Mouse (Mus musculus): ENCODE measurements at regions not wholly inside any gene's neighbourhood (a gene's known extent, or its start where the extent isn't known, plus 50 kb on each side); places are given as distances from the start of the nearest gene placed in this dataset.
A peak's percentile ranks its signal among the peaks of the same experiment; 100 is the strongest.

GRCm38 (mm10) chr3:115655020-115655419, 59.9 kb downstream of the S1pr1 start:
- no peak for ATAC-seq

- ATAC-seq = no peak
Measured at GRCm38 (mm10) chr3:115652236-115652635, 62.6 kb downstream of the S1pr1 start.

DNA sequence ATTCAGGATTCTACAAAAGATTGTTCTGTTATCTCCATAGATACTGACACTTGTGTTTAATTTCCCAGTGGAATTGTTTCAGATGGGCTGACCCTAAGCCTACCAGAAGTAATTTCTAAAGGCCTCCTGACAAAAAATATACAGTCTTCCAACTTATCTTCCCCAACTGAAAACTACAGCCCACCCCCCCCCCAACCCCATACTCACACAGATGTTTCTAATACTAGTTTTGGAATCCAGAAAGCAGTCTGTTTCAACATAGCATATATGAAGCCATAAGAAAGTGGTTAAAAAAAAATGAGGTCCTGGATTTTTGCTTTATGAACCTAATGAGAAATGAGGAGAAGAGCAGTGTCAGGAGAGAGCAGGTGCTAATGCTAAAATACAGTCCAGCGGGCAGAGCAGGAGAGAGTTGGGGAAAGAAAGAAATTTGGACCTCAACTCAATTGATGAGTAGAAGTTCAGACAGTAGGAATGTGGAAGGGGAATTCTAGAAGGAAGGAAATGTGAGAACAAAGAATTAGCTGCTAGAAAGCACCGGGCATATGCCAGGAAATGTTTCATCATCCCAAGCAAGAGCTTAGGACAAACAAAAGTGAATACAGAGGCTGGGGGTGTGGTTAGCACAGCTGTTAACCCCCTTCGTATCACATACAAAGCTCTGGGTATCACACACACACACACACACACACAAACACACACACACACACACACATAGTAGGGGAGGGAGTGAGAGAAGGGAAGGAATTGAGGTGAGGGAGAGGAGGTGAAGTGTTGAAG, 65.3 kb downstream of the S1pr1 start:
- ATAC-seq = no peak

- no peak for ATAC-seq
Measured at GRCm38 (mm10) chr3:115646993-115647392, 67.9 kb downstream of the S1pr1 start.

- no peak for ATAC-seq
Measured at GRCm38 (mm10) chr3:115644307-115644706, 70.6 kb downstream of the S1pr1 start.

DNA sequence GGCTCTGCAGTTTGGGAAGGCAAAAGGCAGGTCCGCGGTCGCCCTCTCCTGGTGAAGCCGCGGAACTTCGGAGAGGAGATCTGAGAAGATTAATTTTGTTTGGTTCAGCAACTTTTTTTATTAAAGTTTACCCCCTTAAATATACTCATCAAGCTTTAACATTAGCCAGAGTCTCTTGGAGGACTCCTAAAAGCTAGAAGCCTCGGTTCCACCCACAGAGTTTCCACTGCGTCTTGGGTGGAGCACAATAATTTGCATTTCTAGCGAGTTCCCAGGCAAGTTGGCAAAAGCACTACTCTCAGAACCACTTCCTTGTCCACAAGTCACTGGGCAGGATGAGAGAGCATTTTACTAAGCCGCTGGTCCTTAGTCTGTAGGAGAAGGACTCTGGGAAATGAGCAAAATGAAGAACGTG, 72.0 kb downstream of the S1pr1 start:
- ATAC-seq = peak; percentile 80

- ATAC-seq = peak; percentile 71
Measured at GRCm38 (mm10) chr3:115642001-115642845, 72.6 kb downstream of the S1pr1 start.

DNA sequence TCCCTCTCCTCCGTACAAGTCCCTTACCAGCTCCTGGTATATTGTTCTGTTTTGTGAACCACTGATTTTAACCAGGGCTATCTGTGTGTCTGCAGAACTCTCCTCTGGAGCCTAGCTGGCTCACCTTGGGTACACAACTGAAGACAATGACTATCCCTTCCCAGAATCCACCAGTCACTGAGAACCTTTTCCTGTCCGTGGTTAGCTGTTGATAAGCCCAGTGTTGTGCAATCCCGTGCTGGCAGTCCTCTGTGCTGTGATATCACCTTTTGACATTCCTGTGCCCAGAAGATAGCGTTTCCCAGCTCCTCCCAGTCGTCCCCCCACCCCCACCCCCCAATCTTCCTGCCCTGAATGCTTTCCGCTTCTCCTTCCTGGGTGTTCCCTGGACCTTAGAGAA, 73.5 kb downstream of the S1pr1 start:
- ATAC-seq = no peak

- no peak for ATAC-seq
Measured at GRCm38 (mm10) chr3:115635487-115635886, 79.4 kb downstream of the S1pr1 start.

DNA sequence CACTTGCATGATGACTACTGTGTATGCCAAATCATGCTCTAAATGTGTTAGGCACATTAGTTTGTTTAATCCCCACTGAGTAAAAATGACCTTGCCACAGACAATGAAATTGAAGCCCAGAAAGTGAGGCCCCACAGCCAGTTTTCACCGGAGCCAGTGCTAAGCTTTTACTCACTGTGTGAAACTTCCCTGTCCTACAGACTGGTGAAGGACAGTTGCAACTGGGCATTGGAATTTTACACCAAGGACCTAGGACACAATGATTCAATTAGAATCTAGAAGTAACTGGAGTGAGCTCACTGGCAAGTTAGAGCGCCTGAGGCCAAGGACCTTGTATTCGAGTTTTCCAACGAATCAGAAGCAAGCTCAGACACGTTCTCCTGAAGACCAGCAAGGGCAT, 79.8 kb downstream of the S1pr1 start:
- ATAC-seq = no peak

DNA sequence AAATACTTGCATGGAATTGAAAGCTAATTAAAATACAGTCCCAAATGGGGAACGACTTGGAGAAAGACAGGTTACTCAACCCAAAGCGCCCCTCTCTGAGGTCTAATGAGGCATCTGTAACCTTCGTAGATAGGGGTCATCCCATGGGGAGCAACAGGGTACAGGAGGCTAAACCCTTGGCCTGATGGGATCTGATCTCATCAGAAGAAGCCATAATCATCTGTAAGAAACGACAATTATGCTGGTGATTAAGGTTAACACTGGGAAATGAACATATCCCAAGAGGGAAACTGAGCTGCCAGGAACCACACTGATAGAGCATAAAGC, 82.5 kb downstream of the S1pr1 start:
- ATAC-seq = no peak

DNA sequence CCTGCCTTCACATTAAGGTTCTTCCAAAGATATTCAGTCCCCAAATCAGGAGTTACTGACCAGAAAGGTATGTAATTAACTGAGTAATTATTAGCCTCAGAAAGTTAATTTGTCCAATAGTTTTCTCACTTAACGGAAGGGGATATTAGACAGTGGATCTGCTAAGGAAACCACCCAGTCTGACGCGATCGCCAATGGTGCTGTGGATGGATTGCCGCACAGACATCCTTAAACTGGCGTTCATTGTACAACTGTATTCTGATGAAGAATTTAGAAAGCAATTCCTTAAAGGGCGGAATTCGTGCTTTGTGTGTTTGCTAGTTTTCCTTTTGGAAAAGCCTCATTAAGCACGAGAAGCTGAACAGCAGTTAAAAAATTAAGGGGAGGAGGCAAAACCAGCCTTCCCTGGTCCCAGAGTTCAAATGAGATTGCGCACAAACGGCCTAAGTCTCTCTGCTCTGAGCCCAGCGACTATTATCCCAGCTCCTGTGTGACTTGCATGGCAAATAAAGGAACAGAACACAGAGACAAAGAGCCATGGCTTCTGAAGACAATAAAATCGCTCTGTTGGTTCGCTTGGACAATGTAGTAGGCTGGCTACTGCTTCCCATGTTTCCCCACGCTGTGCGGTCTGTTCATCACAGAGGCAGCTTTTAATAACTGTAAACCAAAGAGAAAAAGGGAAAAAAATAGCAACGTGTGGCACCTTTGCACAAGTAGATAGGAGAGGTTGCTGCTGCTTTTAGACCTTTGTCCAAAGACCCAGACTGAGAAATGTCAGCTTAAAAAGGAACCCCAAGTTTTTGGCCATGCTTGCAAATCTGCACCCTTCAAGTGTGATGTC, 83.1 kb downstream of the S1pr1 start:
- no peak for ATAC-seq

DNA sequence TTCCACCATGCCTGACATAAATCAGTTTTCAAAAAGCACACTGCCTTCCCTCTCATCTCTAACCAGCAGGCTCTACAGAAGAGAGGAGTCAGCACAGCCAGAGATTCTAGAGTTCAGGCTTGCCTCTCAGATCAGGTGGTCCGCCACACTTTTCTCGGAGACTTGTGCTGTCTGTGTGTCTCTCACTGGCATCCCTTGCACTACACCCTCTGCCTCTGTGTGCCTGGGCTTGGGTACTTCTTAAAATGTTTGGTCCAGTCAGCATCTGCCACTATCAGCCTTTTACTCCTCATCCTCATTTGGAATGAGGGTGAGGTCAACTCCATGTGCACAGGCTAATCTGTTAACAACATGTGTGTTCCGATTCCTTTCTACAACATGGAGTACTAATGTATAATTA, 92.0 kb downstream of the S1pr1 start:
- no peak for ATAC-seq

GRCm38 (mm10) chr3:115622300-115622699, 92.6 kb downstream of the S1pr1 start:
- ATAC-seq = no peak

DNA sequence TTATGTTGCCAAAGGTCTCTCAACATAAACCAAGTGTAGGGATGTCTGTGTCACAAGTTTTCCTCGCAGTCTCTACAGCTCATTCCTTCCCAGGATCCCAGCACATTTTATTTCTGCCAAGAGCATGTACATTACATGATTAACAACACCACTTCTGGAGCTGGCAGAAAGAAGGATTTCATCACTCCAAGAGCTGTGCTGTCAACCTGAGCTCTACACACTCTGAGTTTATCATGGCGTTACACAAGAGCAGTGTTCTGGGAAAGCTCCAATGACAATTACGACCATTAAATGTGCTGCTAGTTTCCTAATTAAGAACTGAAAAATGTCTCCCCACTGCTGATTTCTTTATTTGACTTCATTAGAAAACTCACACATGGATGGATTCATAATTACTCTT, 94.9 kb downstream of the S1pr1 start:
- no peak for ATAC-seq

DNA sequence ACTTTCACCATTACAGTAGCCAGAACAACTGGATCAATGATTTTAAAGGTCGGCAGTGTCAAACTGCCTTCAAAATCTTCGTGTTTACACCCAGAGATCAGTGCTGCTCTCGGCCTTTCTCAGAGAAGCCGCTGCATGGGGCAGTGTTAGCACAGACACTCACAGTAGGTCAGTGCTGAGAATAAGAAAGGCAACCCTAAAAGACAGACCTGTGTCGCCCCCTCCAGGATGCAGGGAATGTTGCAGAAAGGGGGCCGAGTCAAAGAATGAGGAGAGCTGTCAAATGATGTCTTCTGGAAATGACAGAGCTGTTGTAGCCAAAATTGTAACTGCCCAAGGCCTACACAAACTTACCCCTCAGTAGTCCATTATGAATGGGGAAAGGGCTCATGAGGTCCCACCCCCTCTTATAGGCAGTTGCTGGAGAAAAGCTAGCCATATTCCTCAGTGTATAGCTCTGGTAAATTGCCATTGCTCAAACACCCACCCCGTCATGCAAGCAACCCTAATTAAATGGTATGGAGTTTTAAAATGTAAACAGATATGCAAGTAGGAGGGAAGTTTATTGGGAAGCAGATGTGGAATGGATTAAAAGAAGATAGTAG, 98.8 kb downstream of the S1pr1 start:
- ATAC-seq = no peak

DNA sequence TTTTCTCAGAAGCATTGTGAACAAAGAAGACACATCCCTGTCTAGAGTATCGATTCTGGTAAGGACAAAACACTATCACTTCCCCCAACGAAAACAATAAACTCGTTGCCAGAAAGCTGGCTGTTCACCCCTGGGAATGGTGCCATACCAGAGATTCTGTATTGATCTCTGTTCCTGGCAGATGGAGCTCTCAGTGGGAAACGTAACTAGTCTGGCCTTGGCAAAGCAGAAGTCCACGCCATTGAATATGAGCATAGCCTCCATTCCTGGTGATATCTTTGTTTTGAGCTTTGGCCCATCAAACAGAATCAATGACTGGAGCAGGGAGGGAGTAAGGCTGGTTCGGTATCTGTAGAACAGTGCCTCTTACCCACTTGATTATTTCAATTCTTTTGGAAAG, 102.0 kb downstream of the S1pr1 start:
- ATAC-seq = no peak

GRCm38 (mm10) chr3:115608087-115608486, 106.8 kb downstream of the S1pr1 start:
- ATAC-seq = no peak

DNA sequence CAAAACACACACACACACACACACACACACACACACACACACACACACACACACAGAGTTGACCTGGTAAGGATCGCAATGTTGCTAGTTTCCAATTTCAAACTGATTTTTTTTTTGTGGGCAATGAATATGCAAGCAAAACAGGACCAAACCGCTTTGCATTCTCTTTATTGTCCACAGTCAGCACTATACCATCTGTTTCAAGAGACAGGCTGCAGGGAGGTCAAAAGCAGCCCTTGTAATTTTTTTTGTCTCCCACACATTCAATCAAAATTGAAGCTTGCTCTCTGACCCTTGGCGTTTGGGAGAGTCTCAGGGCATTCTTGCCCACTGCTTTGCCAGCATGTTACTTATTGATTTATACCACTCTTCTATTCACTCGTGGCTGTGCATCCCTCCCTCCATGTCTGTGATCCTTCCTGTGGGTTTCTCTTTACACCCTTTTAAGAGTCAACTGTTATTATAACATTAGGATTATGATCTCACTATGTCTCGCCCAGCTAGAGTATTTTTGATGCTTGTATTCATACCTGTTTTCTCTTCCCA, 110.1 kb downstream of the S1pr1 start:
- no peak for ATAC-seq

- ATAC-seq = no peak
Measured at GRCm38 (mm10) chr3:115604267-115604666, 110.6 kb downstream of the S1pr1 start.

GRCm38 (mm10) chr3:115603803-115604202, 111.1 kb downstream of the S1pr1 start:
- no peak for ATAC-seq

DNA sequence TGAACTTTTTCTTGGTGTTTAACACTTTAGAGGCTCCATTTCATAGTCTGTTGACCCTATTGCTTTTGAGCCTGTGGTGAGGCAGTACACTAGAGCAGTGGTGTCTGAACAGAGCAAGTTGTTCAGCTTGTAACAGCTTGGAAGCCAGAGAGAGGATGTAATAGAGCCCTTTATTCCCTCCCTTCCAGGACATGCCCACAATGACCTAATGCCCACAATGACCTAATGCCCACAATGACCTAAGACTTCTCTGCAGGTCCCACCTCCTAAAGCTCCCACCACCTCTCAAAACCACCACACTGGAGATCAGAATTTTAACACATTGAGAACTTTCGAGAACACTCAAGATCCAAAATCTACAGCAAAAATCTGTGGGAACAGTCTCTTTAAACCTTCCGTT, 115.6 kb downstream of the S1pr1 start:
- no peak for ATAC-seq

DNA sequence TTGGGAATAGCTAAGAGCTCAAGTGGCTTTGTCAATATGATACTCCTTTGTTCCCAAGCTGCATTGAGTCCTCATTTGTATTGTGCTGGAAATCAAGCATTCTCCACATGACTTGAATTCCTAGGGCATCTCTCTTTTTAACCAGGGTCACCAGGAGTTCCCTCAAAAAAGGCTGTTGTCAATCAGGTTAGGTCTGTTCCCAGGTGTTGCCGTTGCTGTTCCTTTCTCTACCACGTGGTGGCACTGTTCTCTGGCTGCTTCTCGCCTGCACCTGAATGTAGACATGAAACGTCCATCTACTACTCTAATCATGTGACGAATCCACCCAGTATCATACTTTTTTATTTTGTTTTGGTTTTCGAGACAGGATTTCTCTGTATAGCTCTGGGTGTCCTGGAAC, 118.3 kb downstream of the S1pr1 start:
- ATAC-seq = peak; percentile 89
